Mouse (Mus musculus) monocyte, adult 5-6 weeks (primary cell): ENCODE measurements around the gene Timp2. TPM values are rescaled to one million over a fixed set of nuclear protein-coding genes. Genes with fewer than 3 reads are reported as not detected.

Experiments
- ATAC-seq: fragments of 153-309, 156-312 bp; replicated peaks from 2 replicates; pipeline ENCODE4 v1.8.0; 2017; ENCODE audit warnings: mild to moderate bottlenecking; ENCODE audit not compliant: low TSS enrichment, insufficient number of reproducible peaks, severe bottlenecking, poor library complexity, low FRiP score
- total RNA-seq: library from RNA; stranded (forward); fragments of 200-1000, 200-491, 200-594 nt; gene quantifications from 3 replicates; pipeline ENCODE4 v1.2.3, GENCODE M21; 2017

The Timp2 gene
- total RNA-seq, 1 experiment from 2014 or later = 19.4 TPM

- no peak for ATAC-seq
These were observed 9.0 kb downstream of the Timp2 start for GRCm38 (mm10) chr11:118346395-118347096.

- no peak for ATAC-seq
These were observed 9.8 kb downstream of the Timp2 start for GRCm38 (mm10) chr11:118345693-118346092.

GRCm38 (mm10) chr11:118343629-118344028 is 11.9 kb downstream of the Timp2 start:
- ATAC-seq = no peak

GRCm38 (mm10) chr11:118342400-118342981 is 13.0 kb downstream of the Timp2 start, which contains the start of gene Cep295nl:
TSS of gene Cep295nl (minus strand) at chr11:118342500.
- no peak; the same call in 1 of the 2 replicates for ATAC-seq

GRCm38 (mm10) chr11:118337491-118338168 is 17.9 kb downstream of the Timp2 start:
- 0 out of 2 replicates have a peak, but pooled peaks have one; percentile 25 for ATAC-seq

- ATAC-seq = no peak
These were observed 22.1 kb downstream of the Timp2 start for GRCm38 (mm10) chr11:118333431-118333830.

GRCm38 (mm10) chr11:118332376-118332775 is 23.2 kb downstream of the Timp2 start:
- no peak for ATAC-seq

- ATAC-seq = no peak
These were observed 24.8 kb downstream of the Timp2 start for GRCm38 (mm10) chr11:118330777-118331176.

- ATAC-seq = no peak
These were observed 25.2 kb downstream of the Timp2 start for GRCm38 (mm10) chr11:118330361-118330760.

- ATAC-seq = no peak
These were observed 26.6 kb downstream of the Timp2 start for GRCm38 (mm10) chr11:118328947-118329346.

- ATAC-seq = no peak; the same call in 1 of the 2 replicates
These were observed 27.0 kb downstream of the Timp2 start for GRCm38 (mm10) chr11:118328511-118328910.

- no peak for ATAC-seq
These were observed 28.3 kb downstream of the Timp2 start for GRCm38 (mm10) chr11:118326991-118327971.

- no peak for ATAC-seq
These were observed 29.0 kb downstream of the Timp2 start for GRCm38 (mm10) chr11:118326491-118326890.

- no peak for ATAC-seq
These were observed 31.0 kb downstream of the Timp2 start for GRCm38 (mm10) chr11:118324541-118324940.

GRCm38 (mm10) chr11:118323974-118324373 is 31.6 kb downstream of the Timp2 start:
- ATAC-seq = no peak

GRCm38 (mm10) chr11:118322647-118323046 is 32.9 kb downstream of the Timp2 start:
- ATAC-seq = no peak

GRCm38 (mm10) chr11:118321971-118322370 is 33.6 kb downstream of the Timp2 start:
- ATAC-seq = no peak

- no peak for ATAC-seq
These were observed 34.0 kb downstream of the Timp2 start for GRCm38 (mm10) chr11:118321500-118321899.

GRCm38 (mm10) chr11:118318678-118319077 is 36.9 kb downstream of the Timp2 start:
- ATAC-seq = peak; percentile 41; the same call in 1 of the 2 replicates
